Mouse (Mus musculus) kidney, embryonic 15.5 days (tissue): ENCODE results near the gene Gtsf1. TPM values are rescaled to one million over a fixed set of nuclear protein-coding genes. Genes with fewer than 3 reads are reported as not detected.
"Not testable (repeated sequence)": the region's sequence is repeated elsewhere in the genome, so short reads cannot be mapped to it uniquely, and the experiment has no call there.

Experiments
- ATAC-seq: fragments of 200-750 bp; cut with Nextera tagmentation; replicated peaks from 2 replicates; pipeline ENCODE4 v1.8.0; 2017; ENCODE audit warnings: moderate TSS enrichment; ENCODE audit not compliant: low FRiP score
- H3K27ac ChIP-seq: fragments of 300-500 bp; sonication (generic); 2 replicates; pipeline ENCODE4 v1.5.1; 2015; ENCODE audit warnings: mild to moderate bottlenecking, inconsistent platforms
- H3K27me3 ChIP-seq: fragments of 300-500 bp; sonication (generic); 2 replicates; pipeline ENCODE4 v1.6.1; 2015; ENCODE audit warnings: inconsistent platforms
- H3K36me3 ChIP-seq: fragments of 300-500 bp; sonication (generic); 2 replicates; pipeline ENCODE4 v1.6.1; 2015; ENCODE audit warnings: inconsistent platforms
- H3K4me1 ChIP-seq: fragments of 300-500 bp; sonication (generic); 2 replicates; pipeline ENCODE4 v1.6.1; 2015; ENCODE audit warnings: inconsistent platforms
- H3K4me2 ChIP-seq: fragments of 300-500 bp; sonication (generic); 2 replicates; pipeline ENCODE4 v1.6.1; 2015; ENCODE audit warnings: moderate library complexity, mild to moderate bottlenecking, inconsistent platforms
- H3K4me3 ChIP-seq: fragments of 300-500 bp; sonication (generic); replicated peaks from 2 replicates; pipeline ENCODE4 v1.5.1; 2015; ENCODE audit warnings: mild to moderate bottlenecking, inconsistent platforms
- H3K9ac ChIP-seq: fragments of 300-500 bp; sonication (generic); 2 replicates; pipeline ENCODE4 v1.6.1; 2015; ENCODE audit warnings: mild to moderate bottlenecking, inconsistent platforms
- H3K9me3 ChIP-seq: fragments of 300-500 bp; sonication (generic); replicated peaks from 2 replicates; pipeline ENCODE4 v1.6.1; 2016; ENCODE audit warnings: inconsistent platforms
- WGBS: fragments of 180-500 bp; shearing (Covaris S2); methylation state at CpG from one replicate; pipeline ENCODE4 v1.1.7; 2015; ENCODE audit warnings: mixed read lengths; 5-methylcytosine and 5-hydroxymethylcytosine counted together
- polyA plus RNA-seq: library from polyadenylated mRNA; unstranded; fragments of >200 nt; fragmentation: Nextera tagmentation; extraction: Ambion mirVana; gene quantifications from 2 replicates; pipeline ENCODE4 v1.2.1, GENCODE M21; 2015

Gtsf1 gene
- polyA plus RNA-seq = not detected in 2 replicates

DNA sequence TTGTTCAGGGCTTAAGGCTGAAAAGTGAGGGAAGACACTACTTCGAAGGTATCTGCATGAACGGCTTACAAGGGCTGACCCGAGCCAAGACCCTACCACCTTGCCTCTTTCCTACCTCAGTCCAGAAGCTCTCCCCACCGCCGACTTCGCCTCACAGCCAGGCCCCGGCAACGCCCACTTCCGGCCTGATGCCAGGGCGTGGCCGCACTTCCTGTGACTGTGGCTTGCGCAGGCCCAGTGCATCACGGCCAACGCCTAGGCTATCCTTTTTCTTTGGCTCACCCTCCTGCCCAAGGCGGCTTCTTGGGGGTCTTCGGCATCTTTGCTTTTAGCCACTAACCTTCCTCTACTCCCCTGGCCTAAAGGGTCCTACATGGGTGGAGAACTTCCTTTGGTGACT lies at the start of gene Gtsf1:
Gtsf1 (minus strand) TSS at position 230 of the 400 bp plus-strand sequence.
- Histone ChIP-seq H3K4me3 (no peak within 1 kb of the TSS), H3K36me3 (no peaks in the 10 kb centered on the region), H3K27ac (no peak within 1 kb of the TSS), H3K9ac (no peak within 1 kb of the TSS), H3K27me3 (no peaks in the 10 kb centered on the region), H3K4me1 (no peaks in the 10 kb centered on the region), H3K9me3 (no peaks in the 10 kb centered on the region), H3K4me2 (no peak within 1 kb of the TSS)
- WGBS = 91% methylated on average over 16 of the region's 16 CpGs
- no peak for ATAC-seq

- H3K4me3 ChIP-seq = no peak overlapping the region
- H3K4me1 ChIP-seq = no peaks in the 10 kb centered on the region
- no peaks in the 10 kb centered on the region for H3K9me3 ChIP-seq
- ATAC-seq = no peak
- no peaks in the 10 kb centered on the region for H3K36me3 ChIP-seq
- no peak overlapping the region for H3K9ac ChIP-seq
- H3K27me3 ChIP-seq = 0 out of 2 replicates have a peak, but pooled peaks cover 3% of the 10 kb centered on the region
- no peak overlapping the region for H3K27ac ChIP-seq
- no peak overlapping the region for H3K4me2 ChIP-seq
- 76% methylated on average over 1 of the region's 1 CpGs for WGBS
These were observed 48.9 kb upstream of the Gtsf1 start for GRCm38 (mm10) chr15:103479080-103479606.

DNA sequence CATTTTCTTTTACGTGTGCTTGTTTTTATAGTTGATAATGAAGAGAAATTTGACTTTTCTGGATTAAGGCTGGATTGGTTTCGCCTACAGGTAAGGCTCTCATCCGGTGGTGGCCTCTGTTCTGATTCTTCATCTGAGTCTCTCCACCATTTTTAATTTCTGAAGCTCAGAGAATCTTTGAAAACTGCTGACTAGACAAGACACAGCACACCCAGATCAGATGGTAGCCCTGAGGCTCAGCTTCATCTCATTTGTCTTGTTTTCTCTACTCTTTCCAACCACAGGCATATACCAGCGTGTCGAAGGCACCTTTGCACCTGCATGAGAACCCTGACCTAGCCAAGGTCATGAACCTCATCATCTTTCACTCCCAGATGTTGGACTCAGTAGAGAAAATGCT lies 43.5 kb upstream of the Gtsf1 start:
- Histone ChIP-seq H3K9ac (no peak overlapping the region), H3K9me3 (no peaks in the 10 kb centered on the region), H3K4me2 (no peak overlapping the region), H3K27me3 (no peaks in the 10 kb centered on the region), H3K27ac (no peak overlapping the region), H3K4me3 (no peak overlapping the region), H3K4me1 (no peaks in the 10 kb centered on the region), H3K36me3 (no peaks in the 10 kb centered on the region)
- no peak for ATAC-seq
- WGBS = 78% methylated on average over 5 of the region's 5 CpGs

- H3K9ac ChIP-seq = no peak overlapping the region
- no peaks in the 10 kb centered on the region for H3K27me3 ChIP-seq
- no peaks in the 10 kb centered on the region for H3K36me3 ChIP-seq
- H3K9me3 ChIP-seq = no peaks in the 10 kb centered on the region
- H3K4me2 ChIP-seq = no peak overlapping the region
- no peak overlapping the region for H3K27ac ChIP-seq
- no peaks in the 10 kb centered on the region for H3K4me1 ChIP-seq
- ATAC-seq = no peak
- 87% methylated on average over 7 of the region's 7 CpGs for WGBS
- H3K4me3 ChIP-seq = no peak overlapping the region
These were observed 42.9 kb upstream of the Gtsf1 start for GRCm38 (mm10) chr15:103473182-103473581.

GRCm38 (mm10) chr15:103472265-103472664 lies 42.0 kb upstream of the Gtsf1 start:
- no peak overlapping the region for H3K9ac ChIP-seq
- H3K27me3 ChIP-seq = no peaks in the 10 kb centered on the region
- H3K36me3 ChIP-seq = no peaks in the 10 kb centered on the region
- no peak overlapping the region for H3K27ac ChIP-seq
- ATAC-seq = no peak
- no peak overlapping the region for H3K4me3 ChIP-seq
- no peak overlapping the region for H3K4me2 ChIP-seq
- no peaks in the 10 kb centered on the region for H3K4me1 ChIP-seq
- 78% methylated on average over 3 of the region's 3 CpGs for WGBS
- no peaks in the 10 kb centered on the region for H3K9me3 ChIP-seq

DNA sequence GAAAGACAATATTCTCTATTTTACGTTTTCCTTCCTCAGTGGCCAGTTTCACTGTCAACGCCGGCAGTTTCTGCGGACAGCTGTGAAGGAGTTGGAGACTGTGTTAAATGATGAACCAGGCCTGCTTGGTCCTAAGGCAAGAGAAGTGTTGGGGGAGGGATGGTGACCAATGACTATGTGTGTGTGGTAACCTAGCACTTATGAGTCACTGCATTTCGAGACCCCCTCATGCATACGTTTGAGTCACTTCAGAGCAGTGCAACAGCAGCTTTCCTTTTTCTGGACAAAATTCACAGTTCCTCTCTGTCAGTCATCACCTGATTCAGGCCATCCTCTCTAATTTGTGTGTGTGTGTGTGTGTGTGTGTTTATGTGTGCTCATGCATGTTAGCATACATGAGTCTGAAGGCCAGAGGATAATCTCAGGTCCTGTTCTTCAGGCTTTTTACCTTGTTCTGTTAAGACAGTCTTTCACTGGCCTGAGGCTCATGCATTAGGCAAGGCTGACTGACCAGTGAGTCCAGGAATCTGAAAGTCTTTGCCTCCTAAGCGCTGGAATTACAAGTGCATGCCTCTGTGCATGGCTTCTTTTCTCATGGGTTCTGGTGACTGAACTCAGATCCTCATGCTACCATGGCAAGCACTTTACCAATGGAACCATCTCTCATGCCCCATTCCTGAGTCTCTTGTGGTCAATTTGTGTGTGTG lies 41.4 kb upstream of the Gtsf1 start:
- no peak for ATAC-seq
- Histone ChIP-seq H3K27me3 (no peaks in the 10 kb centered on the region), H3K9me3 (no peaks in the 10 kb centered on the region), H3K9ac (no peak overlapping the region), H3K4me2 (no peak overlapping the region), H3K4me1 (no peaks in the 10 kb centered on the region), H3K27ac (no peak overlapping the region), H3K36me3 (no peaks in the 10 kb centered on the region), H3K4me3 (no peak overlapping the region)
- 64% methylated on average over 7 of the region's 7 CpGs for WGBS

DNA sequence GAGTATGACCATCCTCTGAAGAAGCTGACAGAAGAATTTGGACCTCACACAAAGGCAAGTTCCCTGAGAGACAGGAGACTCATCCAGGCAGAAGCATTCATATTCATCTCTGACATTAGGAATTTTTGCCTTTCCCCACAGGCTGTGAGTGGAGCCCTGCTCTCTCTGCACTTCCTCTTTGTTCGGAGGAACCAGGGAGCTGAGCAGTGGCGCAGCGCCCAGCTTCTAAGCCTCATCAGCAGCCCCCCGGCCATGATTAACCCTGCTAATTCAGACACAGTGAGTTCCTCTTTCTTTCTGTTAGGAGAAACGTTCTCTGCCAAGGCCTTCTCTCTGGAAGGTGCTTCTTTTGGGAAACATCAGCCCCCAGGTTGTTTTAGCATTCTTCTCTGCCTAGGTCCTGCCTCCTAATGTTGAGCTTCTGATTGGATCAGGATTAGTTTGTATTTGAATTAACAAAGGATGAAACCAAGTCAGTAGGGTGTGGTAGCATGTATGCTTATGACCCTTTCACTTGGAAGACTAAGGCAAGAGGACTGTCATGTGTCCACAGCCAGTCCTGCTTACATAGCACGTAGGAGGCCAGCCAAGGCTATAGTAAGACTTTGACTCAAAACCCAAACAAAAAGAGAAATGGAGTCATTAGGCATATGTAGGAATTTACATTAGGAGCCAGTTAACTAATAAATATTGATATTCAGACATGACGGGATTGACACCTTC lies 32.4 kb upstream of the Gtsf1 start:
- Histone ChIP-seq H3K9ac (no peak overlapping the region), H3K27ac (no peak overlapping the region), H3K4me3 (no peak overlapping the region), H3K27me3 (no peaks in the 10 kb centered on the region), H3K4me1 (no peaks in the 10 kb centered on the region), H3K4me2 (no peak overlapping the region), H3K36me3 (no peaks in the 10 kb centered on the region), H3K9me3 (no peaks in the 10 kb centered on the region)
- no peak for ATAC-seq
- WGBS = 73% methylated on average over 7 of the region's 7 CpGs

DNA sequence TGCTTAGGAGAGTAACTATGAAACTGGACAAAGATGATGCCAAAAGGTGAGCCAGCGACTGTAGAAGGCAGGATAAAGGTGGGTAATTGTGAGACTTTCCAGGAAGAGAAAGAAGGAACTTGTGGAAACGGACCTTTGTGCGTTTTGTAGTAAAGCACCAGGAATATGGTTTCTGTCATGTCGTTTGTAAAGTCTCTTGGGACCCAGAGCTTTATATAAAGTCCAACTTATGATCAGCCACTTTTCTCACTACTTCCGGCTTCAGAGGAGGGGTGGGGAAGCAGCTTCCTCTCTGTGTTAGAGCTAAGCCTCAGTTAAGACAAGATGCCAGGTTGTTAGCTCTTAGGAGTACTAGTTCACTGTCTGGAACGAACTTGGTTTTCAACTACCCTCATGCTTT lies 24.2 kb upstream of the Gtsf1 start:
- H3K27me3 ChIP-seq = no peaks in the 10 kb centered on the region
- no peak for ATAC-seq
- WGBS = 75% methylated on average over 6 of the region's 6 CpGs
- no peak overlapping the region for H3K27ac ChIP-seq
- no peaks in the 10 kb centered on the region for H3K9me3 ChIP-seq
- no peak overlapping the region for H3K4me2 ChIP-seq
- H3K4me3 ChIP-seq = no peak overlapping the region
- H3K9ac ChIP-seq = no peak overlapping the region
- H3K36me3 ChIP-seq = no peaks in the 10 kb centered on the region
- no peaks in the 10 kb centered on the region for H3K4me1 ChIP-seq

- Histone ChIP-seq H3K4me3 (no peak within 1 kb of the TSS), H3K9me3 (no peaks in the 10 kb centered on the region), H3K36me3 (no peaks in the 10 kb centered on the region), H3K9ac (no peak within 1 kb of the TSS), H3K27ac (no peak within 1 kb of the TSS), H3K4me2 (no peak within 1 kb of the TSS), H3K4me1 (no peaks in the 10 kb centered on the region), H3K27me3 (no peaks in the 10 kb centered on the region)
- ATAC-seq = no peak
- 84% methylated on average over 13 of the region's 13 CpGs for WGBS
These were observed 23.4 kb upstream of the Gtsf1 start, which contains the start of gene Nckap1l for GRCm38 (mm10) chr15:103453551-103454218. TSS of gene Nckap1l (plus strand) at chr15:103453794.

GRCm38 (mm10) chr15:103448369-103448768 lies 18.1 kb upstream of the Gtsf1 start, which contains the start of gene Gtsf2:
TSS of gene Gtsf2 (minus strand) at chr15:103448469.
- no peak within 1 kb of the TSS for H3K4me2 ChIP-seq
- no peaks in the 10 kb centered on the region for H3K4me1 ChIP-seq
- no peak within 1 kb of the TSS for H3K9ac ChIP-seq
- no peak within 1 kb of the TSS for H3K4me3 ChIP-seq
- H3K27me3 ChIP-seq = no peaks in the 10 kb centered on the region
- H3K27ac ChIP-seq = no peak within 1 kb of the TSS
- H3K36me3 ChIP-seq = no peaks in the 10 kb centered on the region
- 21% methylated on average over 3 of the region's 3 CpGs for WGBS
- no peaks in the 10 kb centered on the region for H3K9me3 ChIP-seq
- ATAC-seq = no peak

GRCm38 (mm10) chr15:103445966-103446365 lies 15.7 kb upstream of the Gtsf1 start:
- not testable (repeated sequence) for H3K27ac ChIP-seq, H3K4me2 ChIP-seq, H3K27me3 ChIP-seq, ATAC-seq, H3K9ac ChIP-seq, H3K36me3 ChIP-seq, H3K4me3 ChIP-seq, H3K9me3 ChIP-seq, H3K4me1 ChIP-seq
- 78% methylated on average over 4 of the region's 4 CpGs for WGBS

- Histone ChIP-seq H3K27ac (no peak overlapping the region), H3K4me3 (no peak overlapping the region), H3K9me3 (no peaks in the 10 kb centered on the region), H3K4me2 (no peak overlapping the region), H3K4me1 (no peaks in the 10 kb centered on the region), H3K9ac (no peak overlapping the region), H3K36me3 (no peaks in the 10 kb centered on the region), H3K27me3 (no peaks in the 10 kb centered on the region)
- no peak for ATAC-seq
- 46% methylated on average over 2 of the region's 2 CpGs for WGBS
These were observed 3.3 kb downstream of the Gtsf1 start for GRCm38 (mm10) chr15:103427017-103427416.
